Mouse (Mus musculus): ENCODE measurements at regions not wholly inside any gene's neighbourhood (a gene's known extent, or its start where the extent isn't known, plus 50 kb on each side); places are given as distances from the start of the nearest gene placed in this dataset.

DNA sequence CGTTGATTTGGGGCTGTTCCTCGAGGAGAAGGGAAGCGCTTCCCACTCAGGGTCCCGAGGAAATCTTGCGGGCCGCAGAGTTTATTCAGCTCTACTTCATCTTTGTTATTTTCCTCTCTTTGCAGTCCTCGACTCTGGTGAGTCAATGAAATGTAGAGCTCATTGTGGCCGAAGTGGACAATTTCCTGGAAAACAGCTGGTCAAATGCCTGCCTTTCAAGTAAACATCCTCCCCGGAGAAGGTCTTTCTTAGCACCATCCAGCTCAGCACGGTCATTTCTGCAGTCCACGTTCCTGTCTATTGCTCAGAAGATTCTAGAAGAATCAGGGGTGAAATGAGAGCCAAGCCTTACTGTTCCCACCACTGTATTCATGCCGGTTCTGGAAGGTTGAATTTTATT lies 133.0 kb downstream of the Bcas1 start:
- Histone ChIP-seq H3K9me3 (replicated peaks; ENCODE audit: control insufficient read depth, low read length) (no peaks in the 10 kb centered on the region), H3K4me2 (ENCODE audit: low read length) (no peak overlapping the region), H3K27ac (ENCODE audit: low read depth, low read length) (no peak overlapping the region), H3K4me1 (ENCODE audit: control insufficient read depth, insufficient read depth, low read length) (no peaks in the 10 kb centered on the region), H3K36me3 (ENCODE audit: control insufficient read depth, insufficient read depth, low read length) (no peaks in the 10 kb centered on the region), H3K4me3 (ENCODE audit: low read depth, low read length) (no peak overlapping the region), H3K27me3 (replicated peaks; ENCODE audit: control insufficient read depth, insufficient read depth, low read length) (no peaks in the 10 kb centered on the region), H3K9ac (ENCODE audit: low read length) (no peak overlapping the region)
- ATAC-seq (no peak), DNase-seq (ENCODE audit: low spot score) (no peak)
- WGBS, result 89% methylated on average over 12 of the region's 12 CpGs

DNA sequence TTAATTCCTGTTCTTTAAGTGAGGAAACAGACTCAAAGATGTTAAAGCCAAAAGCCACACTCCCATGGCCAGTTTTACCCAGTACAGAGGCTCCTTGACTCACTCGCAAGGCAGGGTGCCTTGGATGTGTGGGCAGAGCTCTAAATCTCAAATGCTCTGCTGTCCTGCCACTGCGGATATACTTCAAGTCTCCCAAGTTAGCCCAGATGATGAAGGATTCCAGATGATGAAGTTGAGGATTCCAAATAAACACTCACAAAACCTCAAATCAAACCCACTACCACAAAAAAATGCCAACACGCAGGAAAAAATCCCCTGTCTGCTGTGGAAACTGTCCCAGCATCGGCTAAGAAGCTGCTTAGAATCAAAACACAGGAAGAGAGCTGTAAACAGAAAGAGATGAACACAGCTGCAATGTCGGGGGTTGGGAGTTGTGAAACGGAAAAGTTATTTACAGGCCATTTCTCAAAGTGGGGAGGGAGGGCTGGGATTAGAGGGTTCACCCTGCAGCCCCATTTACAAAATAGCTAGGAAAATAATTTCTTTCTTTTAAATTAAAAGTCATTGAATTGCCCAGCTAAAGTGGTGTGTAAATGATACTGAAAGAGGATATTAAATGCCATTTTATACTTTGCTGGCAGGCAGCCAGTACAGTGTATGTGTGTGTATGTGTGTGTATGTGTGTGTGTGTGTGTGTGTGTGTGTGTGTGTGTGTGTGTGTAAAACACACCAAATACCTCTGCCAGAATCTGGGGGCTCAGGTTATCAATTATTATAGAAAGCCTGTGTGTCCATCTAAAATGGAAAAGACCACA lies 135.6 kb downstream of the Bcas1 start:
- DNase-seq (ENCODE audit: low spot score) (no peak), ATAC-seq (no peak)
- H3K27me3 ChIP-seq (replicated peaks; ENCODE audit: control insufficient read depth, insufficient read depth, low read length), result no peaks in the 10 kb centered on the region
- H3K4me3 ChIP-seq (ENCODE audit: low read depth, low read length), result no peak overlapping the region
- H3K36me3 ChIP-seq (ENCODE audit: control insufficient read depth, insufficient read depth, low read length), result no peaks in the 10 kb centered on the region
- H3K9ac ChIP-seq (ENCODE audit: low read length), result no peak overlapping the region
- H3K27ac ChIP-seq (ENCODE audit: low read depth, low read length), result no peak overlapping the region
- no peak overlapping the region for H3K4me2 ChIP-seq (ENCODE audit: low read length)
- 52% methylated on average over 6 of the region's 6 CpGs for WGBS
- peaks cover 6% of the 10 kb centered on the region; the same call in 1 of the 2 replicates for H3K4me1 ChIP-seq (ENCODE audit: control insufficient read depth, insufficient read depth, low read length)
- H3K9me3 ChIP-seq (replicated peaks; ENCODE audit: control insufficient read depth, low read length), result no peaks in the 10 kb centered on the region

DNA sequence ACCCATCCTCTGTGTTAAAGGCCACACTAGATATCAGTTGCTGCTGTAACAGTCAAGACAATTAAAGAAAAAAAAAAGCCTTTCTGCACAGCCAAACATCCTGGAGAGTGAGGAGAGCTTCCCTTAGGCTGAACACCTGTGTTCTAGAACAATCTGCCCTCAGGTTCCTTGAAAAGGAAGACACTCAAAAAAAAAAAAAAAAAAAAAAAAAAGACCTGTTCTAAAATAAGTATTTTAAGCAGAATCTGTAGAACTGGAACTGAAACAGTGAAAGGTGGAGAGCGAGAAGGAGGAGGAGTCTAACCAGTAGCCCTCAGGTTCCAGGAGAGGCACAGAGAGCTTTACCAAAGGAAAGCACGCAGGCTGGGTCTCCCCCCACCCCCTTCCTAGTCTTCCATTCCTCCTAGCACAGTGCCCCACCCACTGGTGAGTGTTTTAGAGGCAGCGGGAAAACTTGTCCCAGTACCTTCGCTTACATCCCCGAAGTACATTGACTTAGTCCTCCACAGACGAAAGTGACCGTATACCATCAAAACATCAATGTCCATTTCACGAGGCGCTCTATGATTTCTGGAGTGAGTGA lies 138.2 kb downstream of the Bcas1 start:
- DNase-seq (ENCODE audit: low spot score) (no peak), ATAC-seq (no peak)
- WGBS, result 84% methylated on average over 9 of the region's 9 CpGs
- H3K4me1 ChIP-seq (ENCODE audit: control insufficient read depth, insufficient read depth, low read length), result peaks cover 9% of the 10 kb centered on the region; the same call in 1 of the 2 replicates
- H3K27ac ChIP-seq (ENCODE audit: low read depth, low read length), result no peak overlapping the region
- H3K4me2 ChIP-seq (ENCODE audit: low read length), result no peak overlapping the region
- no peaks in the 10 kb centered on the region for H3K36me3 ChIP-seq (ENCODE audit: control insufficient read depth, insufficient read depth, low read length)
- no peaks in the 10 kb centered on the region for H3K9me3 ChIP-seq (replicated peaks; ENCODE audit: control insufficient read depth, low read length)
- no peak overlapping the region for H3K9ac ChIP-seq (ENCODE audit: low read length)
- no peak overlapping the region for H3K4me3 ChIP-seq (ENCODE audit: low read depth, low read length)
- H3K27me3 ChIP-seq (replicated peaks; ENCODE audit: control insufficient read depth, insufficient read depth, low read length), result no peaks in the 10 kb centered on the region

DNA sequence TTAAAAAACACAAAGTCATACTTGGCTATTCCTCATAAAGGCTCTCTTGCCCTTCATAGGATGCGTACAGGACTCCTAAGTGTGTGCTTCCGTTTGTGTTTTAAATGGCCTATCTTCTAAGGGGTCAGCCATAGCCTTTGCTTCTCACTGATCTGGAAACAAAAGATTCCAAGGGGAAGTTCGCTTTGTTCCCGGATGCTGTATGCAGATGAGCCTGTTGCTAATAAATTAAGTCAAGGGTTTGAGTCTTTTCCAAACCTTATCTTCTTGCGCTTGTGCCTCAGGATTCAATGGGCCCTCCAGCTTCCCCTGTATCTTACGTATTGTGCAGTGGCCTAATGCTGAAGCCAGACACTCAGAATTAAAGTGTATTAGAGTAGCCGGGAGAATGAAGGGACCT lies 138.9 kb downstream of the Bcas1 start:
- Histone ChIP-seq H3K4me2 (ENCODE audit: low read length) (no peak overlapping the region), H3K9me3 (replicated peaks; ENCODE audit: control insufficient read depth, low read length) (no peaks in the 10 kb centered on the region), H3K27ac (ENCODE audit: low read depth, low read length) (no peak overlapping the region), H3K36me3 (ENCODE audit: control insufficient read depth, insufficient read depth, low read length) (no peaks in the 10 kb centered on the region), H3K4me3 (ENCODE audit: low read depth, low read length) (no peak overlapping the region), H3K4me1 (ENCODE audit: control insufficient read depth, insufficient read depth, low read length) (peaks cover 9% of the 10 kb centered on the region; the same call in 1 of the 2 replicates), H3K27me3 (replicated peaks; ENCODE audit: control insufficient read depth, insufficient read depth, low read length) (no peaks in the 10 kb centered on the region), H3K9ac (ENCODE audit: low read length) (no peak overlapping the region)
- WGBS, result 54% methylated on average over 7 of the region's 7 CpGs
- DNase-seq (ENCODE audit: low spot score) (no peak), ATAC-seq (no peak)

DNA sequence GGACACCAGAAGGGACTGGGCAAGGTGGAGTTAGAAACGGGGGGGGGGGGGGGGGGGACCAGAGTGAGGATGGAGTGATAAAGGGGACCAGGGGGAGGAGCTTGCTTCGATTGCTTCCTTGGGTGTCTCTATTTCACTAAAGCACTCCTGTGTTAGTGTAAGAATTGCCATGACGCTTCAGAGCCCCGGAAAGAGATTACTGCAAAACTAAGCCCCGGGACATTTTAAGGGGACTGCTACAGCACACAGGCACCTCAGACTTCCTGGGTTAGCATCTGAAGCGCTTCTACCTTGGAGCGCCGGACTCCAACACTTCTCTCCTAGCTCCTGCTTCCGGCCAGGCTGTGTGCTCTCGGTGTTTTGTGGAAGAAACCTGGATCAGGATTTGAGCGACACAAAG lies 139.4 kb downstream of the Bcas1 start:
- Histone ChIP-seq H3K27ac (ENCODE audit: low read depth, low read length) (peak overlapping the region; percentile 56; the same call in 1 of the 2 replicates), H3K4me1 (ENCODE audit: control insufficient read depth, insufficient read depth, low read length) (peaks cover 9% of the 10 kb centered on the region; the same call in 1 of the 2 replicates), H3K4me2 (ENCODE audit: low read length) (peak overlapping the region; percentile 26), H3K27me3 (replicated peaks; ENCODE audit: control insufficient read depth, insufficient read depth, low read length) (no peaks in the 10 kb centered on the region), H3K4me3 (ENCODE audit: low read depth, low read length) (no peak overlapping the region), H3K36me3 (ENCODE audit: control insufficient read depth, insufficient read depth, low read length) (no peaks in the 10 kb centered on the region), H3K9me3 (replicated peaks; ENCODE audit: control insufficient read depth, low read length) (no peaks in the 10 kb centered on the region), H3K9ac (ENCODE audit: low read length) (no peak overlapping the region)
- ATAC-seq (no peak), DNase-seq (ENCODE audit: low spot score) (no peak)
- 9% methylated on average over 10 of the region's 11 CpGs for WGBS

DNA sequence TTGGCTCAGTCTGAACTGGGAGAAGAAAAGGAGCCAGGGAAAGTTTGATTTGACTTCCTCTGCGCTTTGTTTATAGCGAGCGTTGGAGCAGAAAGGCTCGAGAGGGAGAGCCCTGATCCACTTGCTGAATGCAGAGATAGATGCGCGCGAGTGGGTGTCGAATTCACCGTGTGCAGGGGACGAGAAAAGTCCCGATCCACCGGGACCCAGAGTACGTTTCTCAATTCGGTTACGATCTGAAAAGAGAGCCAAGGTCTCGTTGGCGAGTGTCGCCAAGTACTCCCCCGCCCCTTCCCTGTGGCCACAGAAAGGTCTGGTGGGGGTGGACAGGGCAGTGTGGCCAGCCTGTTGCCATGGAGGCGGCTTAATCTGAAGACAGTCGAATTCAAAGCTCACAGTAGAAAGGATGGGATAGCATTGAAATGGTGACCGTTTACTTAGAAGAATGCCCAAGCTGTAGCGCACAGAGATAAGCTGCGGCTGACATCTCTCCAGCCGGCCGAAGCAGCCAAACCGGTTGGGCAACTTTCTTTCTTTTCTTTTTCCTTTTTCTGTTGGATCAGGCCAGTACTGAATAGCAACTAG lies 139.5 kb upstream of the Zfp217 start:
- peak overlapping the region; percentile 36; the same call in 1 of the 2 replicates for H3K27ac ChIP-seq (ENCODE audit: low read depth, low read length)
- peak; percentile 61 for DNase-seq (ENCODE audit: low spot score)

DNA sequence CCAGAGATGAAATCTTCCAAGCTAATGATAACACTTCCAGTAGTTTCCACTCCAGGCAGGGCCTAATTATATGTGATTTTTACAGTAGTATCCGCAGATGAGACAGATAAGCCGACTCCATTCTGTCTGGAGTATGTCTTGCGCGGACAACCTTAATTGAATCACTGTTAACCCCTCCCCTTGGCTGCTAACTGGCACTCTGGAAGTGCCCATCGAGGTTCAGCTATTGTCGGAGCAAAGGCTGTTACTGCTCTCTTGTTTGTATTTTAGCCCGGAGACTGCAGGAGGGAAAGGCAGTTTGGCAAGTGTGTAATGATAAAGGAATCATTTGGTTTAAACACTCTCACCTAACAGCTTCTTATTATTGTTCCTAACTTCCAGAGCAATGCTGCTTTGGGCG lies 138.9 kb upstream of the Zfp217 start:
- Histone ChIP-seq H3K4me3 (ENCODE audit: low read depth, low read length) (peak overlapping the region; percentile 34), H3K9ac (ENCODE audit: low read length) (peak overlapping the region; percentile 55), H3K4me2 (ENCODE audit: low read length) (peak overlapping the region; percentile 80), H3K27ac (ENCODE audit: low read depth, low read length) (peak overlapping the region; percentile 36; the same call in 1 of the 2 replicates), H3K9me3 (replicated peaks; ENCODE audit: control insufficient read depth, low read length) (no peaks in the 10 kb centered on the region), H3K36me3 (ENCODE audit: control insufficient read depth, insufficient read depth, low read length) (no peaks in the 10 kb centered on the region), H3K4me1 (ENCODE audit: control insufficient read depth, insufficient read depth, low read length) (peaks cover 9% of the 10 kb centered on the region; the same call in 1 of the 2 replicates), H3K27me3 (replicated peaks; ENCODE audit: control insufficient read depth, insufficient read depth, low read length) (no peaks in the 10 kb centered on the region)
- WGBS, result 1% methylated on average over 8 of the region's 8 CpGs
- ATAC-seq (peak; percentile 54; the same call in 1 of the 2 replicates), DNase-seq (ENCODE audit: low spot score) (peak; percentile 62)

More for the DNA sequence above, 139.5 kb upstream of the Zfp217 start:
- under 1% methylated on average over 27 of the region's 27 CpGs for WGBS
- ATAC-seq, result peak; percentile 68; the same call in 1 of the 2 replicates
- Histone ChIP-seq H3K27me3 (replicated peaks; ENCODE audit: control insufficient read depth, insufficient read depth, low read length) (no peaks in the 10 kb centered on the region), H3K4me2 (ENCODE audit: low read length) (peak overlapping the region; percentile 80), H3K4me1 (ENCODE audit: control insufficient read depth, insufficient read depth, low read length) (peaks cover 9% of the 10 kb centered on the region; the same call in 1 of the 2 replicates), H3K4me3 (ENCODE audit: low read depth, low read length) (peak overlapping the region; percentile 34), H3K9me3 (replicated peaks; ENCODE audit: control insufficient read depth, low read length) (no peaks in the 10 kb centered on the region), H3K9ac (ENCODE audit: low read length) (peak overlapping the region; percentile 55), H3K36me3 (ENCODE audit: control insufficient read depth, insufficient read depth, low read length) (no peaks in the 10 kb centered on the region)

DNA sequence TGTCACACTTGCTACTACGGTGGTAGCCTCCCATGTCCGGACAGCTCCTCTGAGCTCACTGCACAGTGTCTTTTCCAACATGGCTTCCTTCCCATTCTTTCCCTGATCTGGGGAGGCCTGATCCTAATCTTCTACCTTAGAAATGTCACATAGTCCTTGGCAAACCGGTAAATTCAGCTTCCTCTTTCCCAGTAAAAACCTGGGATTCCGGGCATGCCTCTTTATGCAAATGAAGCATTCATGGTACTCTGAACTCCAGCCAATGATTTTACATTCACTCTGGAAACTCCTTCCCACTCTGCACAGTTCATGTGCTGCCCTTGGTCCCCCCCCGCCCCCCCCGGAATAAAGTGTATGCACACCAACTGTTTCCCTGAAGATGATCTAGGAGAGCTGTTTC lies 134.6 kb upstream of the Zfp217 start:
- no peak overlapping the region for H3K4me2 ChIP-seq (ENCODE audit: low read length)
- H3K4me1 ChIP-seq (ENCODE audit: control insufficient read depth, insufficient read depth, low read length), result peaks cover 4% of the 10 kb centered on the region; the same call in 1 of the 2 replicates
- H3K27ac ChIP-seq (ENCODE audit: low read depth, low read length), result no peak overlapping the region
- no peak overlapping the region for H3K4me3 ChIP-seq (ENCODE audit: low read depth, low read length)
- 36% methylated on average over 6 of the region's 6 CpGs for WGBS
- no peaks in the 10 kb centered on the region for H3K27me3 ChIP-seq (replicated peaks; ENCODE audit: control insufficient read depth, insufficient read depth, low read length)
- no peak overlapping the region for H3K9ac ChIP-seq (ENCODE audit: low read length)
- DNase-seq (ENCODE audit: low spot score) (peak; percentile 52), ATAC-seq (0 out of 2 replicates have a peak, but pooled peaks have one; percentile 23)
- H3K36me3 ChIP-seq (ENCODE audit: control insufficient read depth, insufficient read depth, low read length), result no peaks in the 10 kb centered on the region
- H3K9me3 ChIP-seq (replicated peaks; ENCODE audit: control insufficient read depth, low read length), result no peaks in the 10 kb centered on the region

All from forebrain, embryonic 14.5 days (tissue).